Mouse (Mus musculus) G1E (cell line): Measurements from ENCODE around the gene Agap1. TPM values are rescaled to one million over a fixed set of nuclear protein-coding genes. Genes with fewer than 3 reads are reported as not detected.

Source experiments
- ATAC-seq: 2 replicates; pipeline ENCODE4 v1.8.0; 2016; ENCODE audit warnings: mild to moderate bottlenecking; ENCODE audit not compliant: insufficient number of reproducible peaks, poor library complexity, low FRiP score, severe bottlenecking; ENCODE audit errors: extremely low read depth
- DNase-seq: peaks from one replicate; pipeline ENCODE4 v3.0.0; 2012; ENCODE audit warnings: low spot score
- H3K27me3 ChIP-seq: 2 replicates; pipeline ENCODE4 v1.6.1; 2012; ENCODE audit warnings: mild to moderate bottlenecking, low read length, inconsistent platforms; ENCODE audit not compliant: insufficient read depth
- H3K36me3 ChIP-seq: replicated peaks from 2 replicates; pipeline ENCODE3; 2012; ENCODE audit warnings: mild to moderate bottlenecking, inconsistent platforms
- H3K4me1 ChIP-seq: 2 replicates; pipeline ENCODE4 v1.6.1; 2012; ENCODE audit warnings: low read depth, low read length, inconsistent platforms, mixed read lengths; ENCODE audit not compliant: insufficient read depth
- H3K4me3 ChIP-seq: 2 replicates; pipeline ENCODE4 v1.5.1; 2012; ENCODE audit warnings: low read depth, mild to moderate bottlenecking, inconsistent platforms, low read length, moderate library complexity, mixed read lengths
- H3K9me3 ChIP-seq: replicated peaks from 2 replicates; pipeline ENCODE4 v1.6.1; 2012; ENCODE audit warnings: inconsistent platforms
- CTCF ChIP-seq: IDR thresholded peaks from 2 replicates; pipeline ENCODE4 v1.5.1; 2012; ENCODE audit warnings: low read depth, low read length, inconsistent platforms, mixed read lengths
- GATA1 ChIP-seq: IDR thresholded peaks from 2 replicates; pipeline ENCODE4 v1.6.1; 2012; ENCODE audit warnings: borderline replicate concordance, low read length, inconsistent platforms, mixed read lengths
- GATA2 ChIP-seq: IDR thresholded peaks from 2 replicates; pipeline ENCODE4 v1.6.1; 2012; ENCODE audit warnings: low read depth, low read length, inconsistent platforms, borderline replicate concordance
- POLR2AphosphoS5 ChIP-seq: IDR thresholded peaks from 2 replicates; pipeline ENCODE4 v1.6.1; 2012; ENCODE audit warnings: low read depth, low read length, inconsistent platforms; ENCODE audit not compliant: insufficient replicate concordance
- TAL1 ChIP-seq: conservative IDR thresholded peaks from 2 replicates; pipeline ENCODE4 v1.6.1; 2012; ENCODE audit warnings: low read depth, low read length, inconsistent platforms, mixed read lengths
- polyA plus RNA-seq: library from polyadenylated mRNA; stranded (reverse); fragments of >175 nt; gene quantifications from 2 replicates; pipeline ENCODE4 v1.2.3, GENCODE M21; 2012
- total RNA-seq, 2 experiments: library from RNA; stranded (forward) in 1 of 2; stranded (reverse) in 1 of 2; fragments of 200-1000 nt in 1 of 2; fragments of >200 nt in 1 of 2; fragmentation: Nextera tagmentation in 1 of 2; gene quantifications; 2 replicates each; pipeline ENCODE4 v1.2.3; 2014 to 2017

Agap1 gene
- total and polyA plus RNA-seq, 3 experiments = 0.01 to 0.45 (median 0.16) TPM

DNA sequence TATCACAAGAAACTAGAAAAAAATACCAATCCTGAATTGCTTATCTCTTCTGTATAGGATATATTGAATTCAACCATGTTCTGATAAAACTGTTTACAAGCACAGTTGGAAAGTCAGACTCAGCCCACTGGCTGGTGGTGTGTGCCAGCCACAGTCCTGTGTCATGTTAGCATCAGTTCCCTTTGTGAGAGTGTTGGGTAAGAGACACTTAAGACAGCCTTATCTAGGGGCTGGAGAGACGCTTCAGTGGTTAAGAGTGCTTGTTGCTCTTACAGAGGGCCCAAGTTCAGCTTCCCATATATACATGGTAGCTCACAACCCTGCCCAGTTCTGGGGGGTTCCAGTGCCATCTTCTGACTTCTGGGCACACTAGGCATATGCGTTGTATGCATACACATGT is 261.6 kb downstream of the Agap1 start:
- Histone ChIP-seq H3K27me3 (no peaks in the 10 kb centered on the region), H3K9me3 (peaks cover 95% of the 10 kb centered on the region), H3K4me3 (no peak overlapping the region), H3K4me1 (no peaks in the 10 kb centered on the region), H3K36me3 (no peaks in the 10 kb centered on the region)
- DNase-seq (no peak), ATAC-seq (no peak)
- TF ChIP-seq POLR2AphosphoS5 = no peak
- no peak for TF ChIP-seq TAL1
- TF ChIP-seq GATA1 = no peak
- TF ChIP-seq CTCF = no peak
- no peak for TF ChIP-seq GATA2

DNA sequence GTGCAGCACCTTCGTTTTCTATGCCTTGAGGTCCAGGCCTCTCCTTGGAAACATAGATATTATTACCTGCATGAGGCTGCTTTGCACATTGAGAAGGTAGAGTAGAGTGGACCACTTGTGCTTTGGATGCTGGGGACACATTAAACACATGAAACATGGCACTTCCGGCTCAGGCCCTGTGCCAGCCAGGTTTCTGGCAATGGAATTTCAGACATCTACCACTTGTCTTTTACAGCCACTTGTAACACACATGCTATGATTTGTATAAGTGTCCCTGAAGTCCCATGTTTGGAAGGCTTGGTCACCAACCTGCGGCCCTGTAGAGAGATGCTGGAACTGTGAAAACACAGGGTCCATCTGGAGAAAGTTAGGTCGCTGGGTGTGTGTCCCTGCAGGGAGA is 262.5 kb downstream of the Agap1 start:
- no peak overlapping the region for H3K4me3 ChIP-seq
- H3K9me3 ChIP-seq = peaks cover 94% of the 10 kb centered on the region
- ATAC-seq (no peak), DNase-seq (no peak)
- no peak for TF ChIP-seq CTCF
- no peak for TF ChIP-seq GATA1
- no peak for TF ChIP-seq TAL1
- TF ChIP-seq GATA2 = no peak
- TF ChIP-seq POLR2AphosphoS5 = no peak
- no peaks in the 10 kb centered on the region for H3K4me1 ChIP-seq
- no peaks in the 10 kb centered on the region for H3K27me3 ChIP-seq
- H3K36me3 ChIP-seq = no peaks in the 10 kb centered on the region

DNA sequence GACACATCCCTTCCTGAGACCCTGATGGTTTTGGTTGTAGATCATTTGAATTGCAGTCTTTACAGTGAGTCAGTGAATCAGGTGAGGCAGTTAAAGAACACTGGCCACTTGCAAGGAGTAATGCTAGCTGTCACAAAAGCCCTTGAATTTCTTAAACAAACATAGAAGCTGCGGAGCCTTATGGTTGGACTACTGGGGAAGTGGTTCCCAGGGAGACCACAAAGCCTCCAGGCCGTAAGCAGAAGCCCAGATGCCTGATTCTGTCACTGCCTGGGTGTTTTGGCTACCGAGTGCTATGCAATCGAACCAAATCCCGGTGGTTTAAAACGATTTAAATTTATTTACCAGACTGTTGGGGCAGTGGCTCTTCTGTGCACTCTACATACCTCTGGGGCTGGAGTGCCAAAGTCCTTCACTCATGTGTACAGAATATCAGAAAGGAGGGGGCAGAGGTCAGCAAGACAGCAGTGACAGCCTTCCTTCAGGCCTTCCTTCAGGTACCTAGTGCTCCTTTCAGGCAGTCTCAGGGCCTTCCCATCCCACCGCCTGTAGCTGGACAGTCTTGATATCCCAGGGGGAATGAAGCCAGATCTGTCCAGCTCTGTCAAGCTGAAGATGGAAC is 264.3 kb downstream of the Agap1 start:
- H3K9me3 ChIP-seq = peaks cover 94% of the 10 kb centered on the region
- ATAC-seq (no peak), DNase-seq (no peak)
- TF ChIP-seq GATA1 (no peak), POLR2AphosphoS5 (no peak), CTCF (no peak), TAL1 (no peak), GATA2 (no peak)
- H3K27me3 ChIP-seq = no peaks in the 10 kb centered on the region
- H3K36me3 ChIP-seq = no peaks in the 10 kb centered on the region
- no peaks in the 10 kb centered on the region for H3K4me1 ChIP-seq
- no peak overlapping the region for H3K4me3 ChIP-seq

- no peak for ATAC-seq
- H3K36me3 ChIP-seq = no peaks in the 10 kb centered on the region
- H3K9me3 ChIP-seq = peaks cover 91% of the 10 kb centered on the region
- no peaks in the 10 kb centered on the region for H3K4me1 ChIP-seq
- no peak for TF ChIP-seq GATA2
- TF ChIP-seq TAL1 = no peak
- TF ChIP-seq POLR2AphosphoS5 = no peak
- no peak for TF ChIP-seq CTCF
- no peak for TF ChIP-seq GATA1
- H3K4me3 ChIP-seq = no peak overlapping the region
- DNase-seq = no peak
- H3K27me3 ChIP-seq = no peaks in the 10 kb centered on the region
These were observed 269.5 kb downstream of the Agap1 start for GRCm38 (mm10) chr1:89724141-89724540.

GRCm38 (mm10) chr1:89724555-89724954 is 269.9 kb downstream of the Agap1 start:
- ATAC-seq = no peak
- no peaks in the 10 kb centered on the region for H3K4me1 ChIP-seq
- no peak overlapping the region for H3K4me3 ChIP-seq
- H3K27me3 ChIP-seq = no peaks in the 10 kb centered on the region
- no peaks in the 10 kb centered on the region for H3K36me3 ChIP-seq
- peaks cover 88% of the 10 kb centered on the region for H3K9me3 ChIP-seq
- no peak for TF ChIP-seq CTCF
- TF ChIP-seq GATA1 = no peak
- TF ChIP-seq GATA2 = no peak
- TF ChIP-seq TAL1 = no peak
- no peak for TF ChIP-seq POLR2AphosphoS5
- no peak for DNase-seq

DNA sequence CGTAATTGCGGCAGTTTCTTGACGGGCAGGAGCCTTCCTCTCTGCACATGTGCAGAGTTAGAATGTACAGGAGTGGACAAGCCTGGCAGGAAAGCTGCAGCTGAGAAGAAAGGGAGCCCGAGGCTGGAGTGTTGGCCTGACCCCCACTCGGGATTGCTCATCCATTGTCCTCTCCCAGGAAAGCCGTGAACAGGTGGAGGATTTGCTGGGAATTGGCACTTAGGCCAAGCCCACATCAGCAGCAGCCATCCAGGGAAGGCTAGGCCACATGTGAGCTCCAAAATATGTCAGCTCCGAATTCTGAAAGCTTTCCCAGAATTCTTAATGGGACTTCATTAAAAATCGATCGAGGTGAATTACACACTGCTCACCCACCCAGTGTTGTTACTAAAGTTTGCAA is 270.4 kb downstream of the Agap1 start:
- no peak for DNase-seq
- H3K4me1 ChIP-seq = no peaks in the 10 kb centered on the region
- TF ChIP-seq CTCF (no peak), GATA2 (no peak), TAL1 (no peak), POLR2AphosphoS5 (no peak), GATA1 (no peak)
- H3K9me3 ChIP-seq = peaks cover 88% of the 10 kb centered on the region
- H3K36me3 ChIP-seq = no peaks in the 10 kb centered on the region
- no peak for ATAC-seq
- H3K27me3 ChIP-seq = no peaks in the 10 kb centered on the region
- no peak overlapping the region; the same call in 1 of the 2 replicates for H3K4me3 ChIP-seq
